Mouse (Mus musculus) gonadal fat pad, adult 2 months (tissue): ENCODE results near the gene Slc6a21. TPM values are rescaled to one million over a fixed set of nuclear protein-coding genes. Genes with fewer than 3 reads are reported as not detected.

Experiments used
- DNase-seq: peaks from one replicate; pipeline ENCODE4 v3.0.0-alpha.2; 2012; ENCODE audit warnings: low read depth
- polyA plus RNA-seq: library from polyadenylated mRNA; depleted of rRNA; stranded (reverse); fragments of >200 nt; gene quantifications from 2 replicates; pipeline ENCODE4 v1.2.3, GENCODE M21; 2012; rRNA removed

Slc6a21 gene
- polyA plus RNA-seq, 1 experiment: 1.1 TPM

- DNase-seq: no peak
These were observed 37.9 kb downstream of the Slc6a21 start for GRCm38 (mm10) chr7:45315182-45315701.

- no peak for DNase-seq
These were observed 39.2 kb downstream of the Slc6a21 start for GRCm38 (mm10) chr7:45316536-45316935.

- no peak for DNase-seq
These were observed 44.9 kb downstream of the Slc6a21 start for GRCm38 (mm10) chr7:45322245-45322644.

- no peak for DNase-seq
These were observed 45.8 kb downstream of the Slc6a21 start for GRCm38 (mm10) chr7:45323069-45323468.

- no peak for DNase-seq
These were observed 48.5 kb downstream of the Slc6a21 start for GRCm38 (mm10) chr7:45325800-45326199.

GRCm38 (mm10) chr7:45328841-45329475 is 51.6 kb downstream of the Slc6a21 start:
- DNase-seq: no peak

- DNase-seq: no peak
These were observed 54.2 kb downstream of the Slc6a21 start for GRCm38 (mm10) chr7:45331502-45331901.

GRCm38 (mm10) chr7:45332685-45333425 is 55.5 kb downstream of the Slc6a21 start:
- DNase-seq: no peak

- no peak for DNase-seq
These were observed 56.2 kb downstream of the Slc6a21 start, which contains the start of gene Trpm4 for GRCm38 (mm10) chr7:45333431-45333982. TSS of gene Trpm4 (minus strand) at chr7:45333780.

GRCm38 (mm10) chr7:45334605-45335004 is 57.3 kb downstream of the Slc6a21 start:
- DNase-seq: no peak

- no peak for DNase-seq
These were observed 57.7 kb downstream of the Slc6a21 start, which contains the start of gene Hrc for GRCm38 (mm10) chr7:45335056-45335455. TSS of gene Hrc (plus strand) at chr7:45335290.

GRCm38 (mm10) chr7:45336319-45336718 is 59.0 kb downstream of the Slc6a21 start:
- no peak for DNase-seq

GRCm38 (mm10) chr7:45337469-45337868 is 60.2 kb downstream of the Slc6a21 start:
- no peak for DNase-seq

GRCm38 (mm10) chr7:45338161-45338911 is 61.0 kb downstream of the Slc6a21 start:
- no peak for DNase-seq

Other genes starting within 250 kb of the Slc6a21 start
- 5.7 and 10.5 TPM in 2 replicates for gene Prr12, start 224.6 kb upstream of the Slc6a21 start, polyA plus RNA-seq
- 71.4 and 78.1 TPM in 2 replicates for gene Nosip, start 215.1 kb upstream of the Slc6a21 start, polyA plus RNA-seq
- 55.7 and 72.5 TPM in 2 replicates for gene Prrg2, start 214.8 kb upstream of the Slc6a21 start, polyA plus RNA-seq
- gene Rcn3, start 185.3 kb upstream of the Slc6a21 start, polyA plus RNA-seq: 112 and 116 TPM in 2 replicates
- 152 and 158 TPM in 2 replicates for gene Fcgrt, start 173.7 kb upstream of the Slc6a21 start, polyA plus RNA-seq
- 218 and 429 TPM in 2 replicates for gene Rps11, start 153.1 kb upstream of the Slc6a21 start, polyA plus RNA-seq
- gene Rpl13a, start 148.8 kb upstream of the Slc6a21 start, polyA plus RNA-seq: 2,573 and 2,702 TPM in 2 replicates
- gene Gm45713, start 141.3 kb upstream of the Slc6a21 start, polyA plus RNA-seq: 3.6 and 5.6 TPM in 2 replicates
- gene Flt3l, start 141.1 kb upstream of the Slc6a21 start, polyA plus RNA-seq: 37.2 and 42.7 TPM in 2 replicates
- 52.4 and 58.1 TPM in 2 replicates for gene Pih1d1, start 123.2 kb upstream of the Slc6a21 start, polyA plus RNA-seq
- 33.3 and 38.5 TPM in 2 replicates for gene Aldh16a1, start 122.9 kb upstream of the Slc6a21 start, polyA plus RNA-seq
- 0.86 and 0.95 TPM in 2 replicates for gene Slc17a7, start 113.6 kb upstream of the Slc6a21 start, polyA plus RNA-seq
- gene Gfy, start 97.9 kb upstream of the Slc6a21 start, polyA plus RNA-seq: not detected in 2 replicates
- gene Pth2, start 96.5 kb upstream of the Slc6a21 start, polyA plus RNA-seq: not detected in 2 replicates
- gene Ccdc155, start 72.6 kb upstream of the Slc6a21 start, polyA plus RNA-seq: 0.39 and 0.41 TPM in 2 replicates
- gene Dkkl1, start 65.4 kb upstream of the Slc6a21 start, polyA plus RNA-seq: 11.5 and 18.9 TPM in 2 replicates
- gene Tead2, start 61.8 kb upstream of the Slc6a21 start, polyA plus RNA-seq: 32.6 and 50.1 TPM in 2 replicates
- 19.8 and 24.3 TPM in 2 replicates for gene Cd37, start 38.4 kb upstream of the Slc6a21 start, polyA plus RNA-seq
- gene Slc6a16, start 36.4 kb upstream of the Slc6a21 start, polyA plus RNA-seq: 0.32 and 0.46 TPM in 2 replicates
- 41.6 and 48.8 TPM in 2 replicates for gene Trpm4, start 56.3 kb downstream of the Slc6a21 start, polyA plus RNA-seq
- 0.42 and 0.48 TPM in 2 replicates for gene Hrc, start 57.8 kb downstream of the Slc6a21 start, polyA plus RNA-seq
- 3.0 and 3.1 TPM in 2 replicates for gene Ppfia3, start 89.5 kb downstream of the Slc6a21 start, polyA plus RNA-seq
- gene Lin7b, start 93.1 kb downstream of the Slc6a21 start, polyA plus RNA-seq: 5.7 and 7.2 TPM in 2 replicates
- gene Snrnp70, start 118.2 kb downstream of the Slc6a21 start, polyA plus RNA-seq: 216 and 217 TPM in 2 replicates
- 0.27 and 0.28 TPM in 2 replicates for gene Kcna7, start 128.1 kb downstream of the Slc6a21 start, polyA plus RNA-seq
- 1.8 and 2.6 TPM in 2 replicates for gene Ntf5, start 136.2 kb downstream of the Slc6a21 start, polyA plus RNA-seq
- 0.80 and 2.1 TPM in 2 replicates for gene Lhb, start 143.3 kb downstream of the Slc6a21 start, polyA plus RNA-seq
- 75.3 and 76.4 TPM in 2 replicates for gene Gys1, start 157.3 kb downstream of the Slc6a21 start, polyA plus RNA-seq
- gene Ruvbl2, start 160.6 kb downstream of the Slc6a21 start, polyA plus RNA-seq: 46.0 and 47.8 TPM in 2 replicates
- gene Ftl1, start 182.4 kb downstream of the Slc6a21 start, polyA plus RNA-seq: 2,754 and 3,247 TPM in 2 replicates
- 92.8 and 104 TPM in 2 replicates for gene Bax, start 189.4 kb downstream of the Slc6a21 start, polyA plus RNA-seq
- 2.5 and 2.6 TPM in 2 replicates for gene Tulp2, start 204.4 kb downstream of the Slc6a21 start, polyA plus RNA-seq
- 1.2 and 6.9 TPM in 2 replicates for gene Gm45808, start 209.3 kb downstream of the Slc6a21 start, polyA plus RNA-seq
- 15.6 and 16.4 TPM in 2 replicates for gene Dhdh, start 211.3 kb downstream of the Slc6a21 start, polyA plus RNA-seq
- gene Nucb1, start 232.9 kb downstream of the Slc6a21 start, polyA plus RNA-seq: 540 and 702 TPM in 2 replicates
- gene Ppp1r15a, start 248.8 kb downstream of the Slc6a21 start, polyA plus RNA-seq: 19.6 and 24.0 TPM in 2 replicates
- 13.5 and 13.9 TPM in 2 replicates for gene Plekha4, start 248.8 kb downstream of the Slc6a21 start, polyA plus RNA-seq